Mouse (Mus musculus) left cerebral cortex, adult 6 months (tissue): Measurements from ENCODE around the gene Usp10. TPM values are rescaled to one million over a fixed set of nuclear protein-coding genes. Genes with fewer than 3 reads are reported as not detected.

Experiments
- long read RNA-seq, 2 experiments: library from polyadenylated mRNA; unstranded; transcript quantifications; one replicate each; pipeline ENCODE4 v2.0.0; 2019 to 2020
- polyA plus RNA-seq: library from polyadenylated mRNA; unstranded; fragments of <200 nt; fragmentation: Nextera tagmentation; gene quantifications from 2 replicates; pipeline ENCODE4 v1.2.3, GENCODE M21; 2021

Usp10 gene
- 52.0 and 56.3 TPM in 2 replicates for polyA plus RNA-seq
- long read RNA-seq, experiment 1, transcript Usp10-210 (14 exons, 3,726 nt): major isoform, 162 of 343 reads
- long read RNA-seq, experiment 1, transcript Usp10-202 (14 exons, 3,274 nt): minor isoform, 106 of 343 reads
- long read RNA-seq, experiment 1, partial matches to known transcripts: 49 of 343 reads
- long read RNA-seq, experiment 1, other reads (novel, unspliced or antisense): 26 of 343 reads
- long read RNA-seq, experiment 2, transcript Usp10-210 (14 exons, 3,726 nt): major isoform, 16 of 43 reads
- long read RNA-seq, experiment 2, transcript Usp10-202 (14 exons, 3,274 nt): minor isoform, 8 of 43 reads
- long read RNA-seq, experiment 2, partial matches to known transcripts: 12 of 43 reads
- long read RNA-seq, experiment 2, other reads (novel, unspliced or antisense): 7 of 43 reads

GRCm38 (mm10) chr8:119909944-119910546, at the start of gene Usp10:
Gene Usp10, plus strand, starts transcription at chr8:119910360.

GRCm38 (mm10) chr8:119861706-119862389, 48.3 kb upstream of the Usp10 start, which contains the start of gene Klhl36:
Gene Klhl36, plus strand, starts transcription at chr8:119862266.

DNA sequence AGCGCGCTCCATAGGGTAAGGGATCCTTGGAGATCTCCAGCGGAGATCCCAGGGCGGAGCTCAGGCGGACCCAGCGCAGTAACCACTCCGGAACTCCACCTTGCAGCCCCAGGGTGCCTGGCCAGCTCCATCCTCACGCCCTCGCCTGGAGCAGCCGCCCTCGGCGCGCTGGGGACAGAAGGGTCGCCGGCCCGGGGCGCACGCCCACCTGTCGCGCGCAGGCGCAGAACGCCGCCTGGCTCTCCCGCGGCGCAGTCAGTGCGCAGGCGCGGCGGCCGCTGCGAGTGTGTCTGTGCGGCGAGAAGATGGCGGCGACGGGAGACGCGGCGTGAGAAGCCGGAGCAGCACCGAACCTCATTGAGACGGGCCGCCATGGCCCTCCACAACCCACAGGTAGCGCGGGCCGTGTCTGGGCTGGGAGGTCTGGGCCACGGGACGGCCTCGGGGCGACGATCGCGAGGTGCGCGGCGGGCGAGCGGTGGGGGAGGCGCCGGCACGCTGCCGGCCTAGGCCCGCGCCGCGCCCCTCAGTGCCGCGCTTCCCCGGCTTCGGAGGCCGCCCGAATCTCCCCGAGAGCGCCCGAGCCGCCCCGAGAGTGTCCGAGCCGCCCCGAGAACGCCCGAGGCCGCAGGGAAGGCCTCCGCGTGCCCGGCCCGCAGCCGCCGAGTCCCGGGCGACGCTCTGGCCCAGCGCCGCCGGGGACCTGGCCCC, 542 bp downstream of the Usp10 start, which contains the start of gene Gm20388:
Gene Gm20388 (plus strand): TSS at position 295 of the 711 bp plus-strand sequence.

DNA sequence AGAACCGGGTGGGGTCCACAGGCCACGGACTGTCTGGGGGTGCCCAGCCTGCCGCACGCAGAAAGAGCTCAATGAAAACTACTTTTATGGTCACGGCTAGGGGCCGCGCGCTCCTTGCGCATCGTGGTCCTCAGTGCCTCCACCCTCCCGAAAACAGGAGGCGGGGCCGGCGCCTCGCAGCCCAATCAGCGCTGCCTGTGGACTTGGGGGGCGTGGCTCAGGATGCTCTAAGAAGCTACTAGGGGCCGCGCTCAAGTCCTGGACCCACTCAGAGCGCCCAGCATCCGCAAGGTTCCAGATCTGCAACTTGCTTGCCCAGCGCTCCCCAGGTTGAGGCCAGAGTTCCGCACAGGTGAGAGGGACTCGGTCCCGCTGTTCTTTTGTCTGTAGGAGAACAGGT, 82.1 kb downstream of the Usp10 start, which contains the start of gene Crispld2:
Gene Crispld2 (plus strand): TSS at position 190 of the 400 bp plus-strand sequence.

Other genes starting within 250 kb of the Usp10 start
- gene Wfdc1, start 244.0 kb upstream of the Usp10 start, polyA plus RNA-seq: 12.0 and 15.7 TPM in 2 replicates
- 0.21 and 0.29 TPM in 2 replicates for gene Atp2c2, start 210.4 kb upstream of the Usp10 start, polyA plus RNA-seq
- gene Tldc1, start 131.9 kb upstream of the Usp10 start, polyA plus RNA-seq: 5.0 and 5.6 TPM in 2 replicates
- gene Cotl1, start 69.8 kb upstream of the Usp10 start, polyA plus RNA-seq: 31.9 and 41.6 TPM in 2 replicates
- gene Klhl36, start 48.1 kb upstream of the Usp10 start, polyA plus RNA-seq: 5.9 and 6.1 TPM in 2 replicates
- 8.4 TPM in 1 of 2 replicates, not detected in the other for gene Gm20388, start 481 bp downstream of the Usp10 start, polyA plus RNA-seq
- 0.79 and 1.1 TPM in 2 replicates for gene Crispld2, start 82.1 kb downstream of the Usp10 start, polyA plus RNA-seq
- 16.7 and 22.9 TPM in 2 replicates for gene Zdhhc7, start 191.1 kb downstream of the Usp10 start, polyA plus RNA-seq
- 55.0 and 55.7 TPM in 2 replicates for gene 6430548M08Rik, start 203.8 kb downstream of the Usp10 start, polyA plus RNA-seq